Mouse (Mus musculus) gastrocnemius, postnatal 36 days (tissue): ENCODE results near the gene Cdsn. TPM values are rescaled to one million over a fixed set of nuclear protein-coding genes. Genes with fewer than 3 reads are reported as not detected.

Experiments
- DNase-seq, 2 experiments: peaks; one replicate each; pipeline ENCODE4 v3.0.0; 2022
- intact Hi-C: fragments of 180-260 bp; cut with DNase I; formaldehyde crosslinking; loops from one replicate; pipeline ENCODE4 v1.15.1; 2025
- total RNA-seq, 2 experiments: library from RNA; stranded (reverse); gene quantifications; 2 replicates each; pipeline ENCODE4 v1.2.3; 2021

The Cdsn gene
- total RNA-seq, 2 experiments from 2014 or later, result not detected

DNA sequence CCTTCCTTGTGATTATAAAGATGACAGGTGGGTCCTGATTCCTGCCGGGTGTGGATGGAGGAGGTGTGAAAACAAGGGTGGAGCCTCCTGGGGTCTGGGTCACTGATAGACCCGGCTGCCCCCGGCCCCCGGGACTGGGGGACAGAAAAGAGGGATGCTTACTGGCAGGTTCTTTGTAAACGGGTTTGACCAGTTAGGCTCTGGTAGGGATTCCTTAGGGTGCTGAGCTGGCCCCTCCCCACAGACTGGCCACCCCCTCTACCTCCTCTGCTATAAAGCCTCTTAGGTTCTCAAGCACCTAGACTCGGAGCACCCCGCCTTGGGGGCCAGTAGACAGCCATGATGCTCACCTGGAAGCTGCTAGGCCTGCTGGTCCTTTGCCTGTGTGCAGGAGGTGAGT is 19.0 kb upstream of the Cdsn start, which contains the start of gene Psors1c2:
Gene Psors1c2 (plus strand): TSS at position 301 of the 400 bp plus-strand sequence.
- intact Hi-C loops, result no loop called here
- no peak for DNase-seq

DNA sequence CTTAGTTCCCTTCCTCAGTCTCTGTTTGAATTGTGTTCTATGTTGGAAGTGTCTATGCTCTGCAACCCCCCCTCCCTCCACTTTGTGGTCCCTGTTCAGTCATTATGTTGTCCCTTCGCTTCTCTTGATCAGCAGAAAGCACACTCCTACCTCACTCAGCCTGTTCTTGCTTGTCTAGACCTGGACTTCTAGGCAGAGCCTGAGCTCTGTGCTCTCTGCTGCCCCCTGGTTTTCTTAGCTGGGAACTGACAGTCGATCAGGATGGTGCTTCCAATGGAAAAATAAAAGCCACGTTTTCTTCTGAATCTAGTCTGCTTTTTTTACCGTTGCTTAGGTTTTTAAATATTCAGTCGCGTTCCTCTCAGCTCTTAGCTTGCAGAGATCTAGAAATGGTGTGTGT is 17.6 kb upstream of the Cdsn start:
- intact Hi-C loops, result no loop called here
- DNase-seq, result peak; percentile 53 to 62

DNA sequence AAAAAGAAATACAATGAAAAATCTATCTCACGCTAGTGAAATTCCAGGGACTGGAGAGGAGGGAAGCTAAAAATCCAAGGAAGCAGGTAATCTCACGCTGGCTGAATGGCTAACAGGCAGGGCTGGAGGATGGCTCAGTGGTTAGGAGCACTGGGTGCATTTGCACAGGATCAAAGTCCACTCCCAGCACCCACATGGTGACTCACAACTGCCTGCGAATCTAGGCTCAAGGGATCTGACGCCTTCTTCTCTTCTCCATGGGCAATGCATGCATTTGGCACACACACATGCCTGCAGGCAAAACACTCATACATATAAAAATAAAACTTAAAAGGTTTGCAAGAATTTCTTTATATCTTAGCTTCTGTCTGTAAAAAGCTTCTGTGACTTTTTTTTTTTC is 14.5 kb upstream of the Cdsn start:
- intact Hi-C loops, result no loop called here
- DNase-seq, result no peak

DNA sequence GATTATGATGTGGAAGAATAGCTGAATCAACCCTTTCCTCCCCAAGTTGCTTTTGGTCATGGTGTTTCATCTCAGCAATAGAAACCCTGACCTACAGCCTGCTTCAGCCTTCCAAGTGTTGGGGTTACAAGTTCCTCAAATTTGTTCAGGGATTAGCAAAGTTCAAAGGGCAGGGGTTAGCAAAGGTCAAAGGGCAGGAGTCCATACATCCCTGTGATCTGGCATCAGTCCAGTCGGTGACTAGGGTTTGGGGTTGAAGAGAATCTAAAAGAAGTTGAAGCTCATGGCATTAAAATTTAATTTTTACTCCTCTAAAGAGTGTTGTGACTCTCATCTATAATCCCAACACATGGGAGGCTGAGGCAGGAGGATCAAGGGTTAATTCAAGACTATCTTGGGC is 13.5 kb upstream of the Cdsn start:
- intact Hi-C loops, result no loop called here
- no peak for DNase-seq

DNA sequence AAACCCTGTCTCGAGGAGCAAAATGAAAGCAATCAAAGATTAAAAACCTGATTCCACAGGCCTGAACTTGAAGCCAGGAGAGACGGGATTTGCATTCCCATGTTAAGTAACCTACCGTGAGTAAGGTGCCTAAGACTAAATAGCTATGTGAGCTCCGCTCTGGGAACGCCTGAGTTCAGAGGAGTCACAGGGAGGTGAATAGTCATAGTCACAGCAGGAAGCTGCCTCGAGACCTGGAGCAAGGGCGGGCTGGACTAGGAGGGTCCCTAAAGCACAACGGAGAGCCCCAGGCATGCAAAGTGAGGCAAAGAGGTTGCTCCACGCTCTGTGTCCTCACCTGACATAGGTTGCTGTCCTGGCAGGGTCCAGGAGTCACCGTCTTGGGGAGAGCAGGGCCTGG is 12.4 kb upstream of the Cdsn start:
- no peak for DNase-seq

DNA sequence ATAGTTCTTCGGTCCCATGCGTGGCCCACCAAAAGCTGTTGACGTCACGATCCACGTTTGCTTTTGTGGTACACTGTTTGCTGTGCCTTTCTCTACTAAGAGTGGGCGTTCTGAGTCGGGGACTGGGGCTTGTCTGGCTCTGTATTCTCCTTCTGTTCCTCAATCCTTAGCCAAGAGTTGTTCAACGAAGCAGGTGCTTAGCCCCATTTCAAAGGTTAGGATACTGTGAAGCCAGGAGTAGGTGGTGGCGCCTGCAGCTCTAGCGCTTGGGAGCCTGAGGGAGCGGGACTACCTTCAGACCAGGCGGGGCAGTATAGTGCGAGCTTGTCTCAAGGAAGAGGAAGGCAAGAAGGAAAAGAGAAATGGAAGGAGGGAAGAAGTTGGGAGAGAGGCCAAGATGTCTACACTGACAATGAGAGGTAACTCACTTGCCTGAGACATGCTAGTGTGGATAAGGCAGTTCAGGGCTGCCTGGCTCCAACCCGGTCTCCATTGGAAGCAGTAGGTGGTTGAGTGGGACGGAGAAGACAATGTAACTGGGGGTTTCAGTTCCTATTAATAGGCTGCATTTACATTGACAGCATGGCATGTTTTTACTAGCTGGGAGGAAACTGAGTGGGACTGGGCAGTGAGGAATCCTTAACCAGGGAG is 9.0 kb upstream of the Cdsn start:
- no peak for DNase-seq
- intact Hi-C loops, result no loop called here

More for the DNA sequence above, 12.4 kb upstream of the Cdsn start:
- intact Hi-C loops, result no loop called here

DNA sequence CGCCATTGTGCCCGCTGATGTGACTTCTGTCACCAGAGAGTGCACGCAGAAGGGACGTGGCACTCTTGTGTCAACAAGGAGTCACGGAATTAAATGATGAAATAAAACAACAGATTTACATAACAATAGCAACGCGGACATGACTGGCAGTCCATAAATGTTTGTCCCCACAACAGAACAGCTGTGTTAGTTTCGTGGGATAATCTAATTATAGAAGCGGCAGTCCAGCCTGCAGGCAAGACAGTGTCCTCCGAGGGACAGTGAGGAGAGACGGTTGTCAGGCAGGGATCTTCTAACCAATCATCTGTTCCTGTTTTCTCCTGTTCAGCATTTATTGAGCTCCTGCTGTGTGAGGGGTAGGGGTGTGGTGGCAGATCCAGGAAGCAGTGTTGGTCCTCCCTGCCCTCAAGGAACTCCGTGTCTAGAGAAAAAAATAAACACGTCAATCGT is 8.5 kb upstream of the Cdsn start:
- intact Hi-C loops, result no loop called here
- no peak for DNase-seq

DNA sequence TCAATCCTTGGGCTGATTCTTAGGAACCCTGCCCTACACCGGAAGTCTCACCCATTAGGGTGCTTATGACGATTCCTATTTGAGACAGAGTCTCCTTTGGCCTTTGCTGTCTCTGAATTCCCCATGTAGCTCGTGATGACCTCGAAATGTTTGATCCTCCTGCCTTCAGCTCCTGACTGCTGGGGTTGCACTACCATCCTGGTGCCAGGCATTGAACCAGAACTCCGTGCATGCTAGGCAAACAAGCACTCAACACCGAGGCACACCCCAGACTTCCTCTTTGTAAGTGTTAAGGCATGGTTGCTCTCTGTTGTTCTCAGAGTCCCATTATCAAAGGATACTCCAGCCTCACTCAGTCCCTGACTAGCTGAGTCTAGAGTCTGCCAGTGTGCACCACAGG is 7.9 kb upstream of the Cdsn start:
- intact Hi-C loops, result no loop called here
- no peak for DNase-seq

DNA sequence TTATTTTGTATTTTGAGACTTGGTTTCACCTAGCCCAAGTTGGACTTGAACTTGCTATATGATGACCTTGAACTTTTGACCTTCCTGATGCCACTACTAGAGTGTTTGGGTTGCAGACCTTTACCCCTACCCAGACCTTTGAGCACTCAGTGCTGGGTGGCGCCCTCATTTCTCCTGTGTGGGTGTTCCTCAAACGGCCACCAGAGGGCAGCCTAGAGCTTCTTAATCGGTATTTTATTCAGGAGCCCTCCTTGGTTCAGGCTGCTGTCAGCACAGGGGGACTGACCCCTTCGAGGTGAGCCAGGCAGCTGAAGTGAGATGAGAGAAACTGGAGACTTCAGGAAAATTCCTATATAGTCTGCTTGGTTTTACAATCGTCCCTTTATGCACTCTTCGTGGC is 7.2 kb upstream of the Cdsn start:
- DNase-seq, result peak in 1 of 2 experiments; percentile 46
- intact Hi-C loops, result no loop called here

DNA sequence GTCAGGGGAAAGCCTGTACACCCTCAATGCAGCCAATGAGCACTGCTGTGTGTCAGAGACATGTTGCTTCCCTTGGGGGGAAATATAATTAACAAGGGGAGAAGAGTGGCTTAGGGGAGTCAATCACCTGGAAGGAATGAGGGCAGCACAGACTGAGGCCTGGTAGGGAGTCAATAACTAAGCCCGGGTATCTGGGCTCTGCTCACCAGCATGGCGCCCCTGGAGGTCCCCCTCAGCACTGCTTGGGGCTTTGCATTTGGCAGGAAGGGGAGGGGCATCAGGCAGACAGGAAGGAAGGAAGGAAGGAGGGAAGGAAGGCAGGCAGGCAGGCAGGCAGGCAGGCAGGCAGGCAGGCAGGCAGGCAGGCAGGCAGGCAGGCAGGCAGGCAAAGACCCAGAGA is 4.5 kb upstream of the Cdsn start:
- DNase-seq, result no peak
- intact Hi-C loops, result no loop called here

DNA sequence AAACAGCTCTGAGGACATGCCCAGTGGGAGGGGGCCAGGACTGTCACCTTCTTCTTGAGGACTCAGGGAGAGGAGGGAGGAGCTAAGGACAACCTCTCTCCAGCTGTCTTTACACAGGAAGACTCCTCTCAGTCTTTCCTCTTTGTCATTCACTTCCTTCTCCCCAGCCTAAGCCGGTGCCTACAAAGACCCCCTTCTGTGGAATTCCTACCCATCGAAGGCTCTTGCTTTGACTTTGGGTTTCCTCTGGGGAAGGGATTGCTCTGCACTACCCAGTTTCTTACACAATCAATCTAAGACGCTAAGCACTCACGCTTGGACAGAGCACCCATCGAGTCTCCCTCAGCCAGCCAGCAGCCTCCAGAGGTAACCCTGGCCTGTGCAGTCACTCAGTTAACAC is 3.3 kb upstream of the Cdsn start:
- intact Hi-C loops, result no loop called here
- DNase-seq, result no peak

DNA sequence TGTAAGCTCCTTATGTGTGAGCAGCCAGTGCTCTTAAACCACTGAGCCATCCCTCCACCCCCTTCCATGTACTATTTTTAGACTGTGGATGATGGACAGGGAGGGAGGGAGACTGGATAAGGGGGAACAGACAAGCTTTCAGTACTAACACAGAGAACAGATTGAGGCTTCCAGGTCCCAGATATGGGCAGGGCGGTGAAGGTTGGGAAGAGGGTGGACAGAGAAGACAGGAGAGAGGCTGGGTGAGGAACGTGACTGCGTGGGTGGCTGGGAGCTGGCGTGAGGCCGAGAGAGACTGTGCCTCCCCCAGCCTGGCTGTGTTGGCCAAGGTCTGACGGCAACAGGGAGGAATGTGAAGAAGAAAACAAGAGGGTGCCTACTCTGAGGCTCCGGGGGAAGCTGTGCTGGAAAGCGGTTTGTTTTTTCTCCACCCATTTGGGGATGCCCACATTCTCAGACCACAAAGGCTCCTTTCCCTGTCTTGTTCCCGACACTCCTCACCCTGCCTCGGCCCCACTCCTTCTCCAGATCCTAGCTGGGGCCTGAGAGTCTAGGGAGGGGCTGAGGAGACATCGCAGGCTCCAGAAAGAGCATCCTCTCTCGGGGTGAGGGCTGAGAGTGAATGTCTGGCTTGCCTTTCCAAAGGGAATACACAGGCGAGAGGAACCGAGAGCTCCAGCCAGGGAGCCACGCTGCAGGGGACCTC is 2.3 kb upstream of the Cdsn start:
- peak; percentile 63 to 66 for DNase-seq

DNA sequence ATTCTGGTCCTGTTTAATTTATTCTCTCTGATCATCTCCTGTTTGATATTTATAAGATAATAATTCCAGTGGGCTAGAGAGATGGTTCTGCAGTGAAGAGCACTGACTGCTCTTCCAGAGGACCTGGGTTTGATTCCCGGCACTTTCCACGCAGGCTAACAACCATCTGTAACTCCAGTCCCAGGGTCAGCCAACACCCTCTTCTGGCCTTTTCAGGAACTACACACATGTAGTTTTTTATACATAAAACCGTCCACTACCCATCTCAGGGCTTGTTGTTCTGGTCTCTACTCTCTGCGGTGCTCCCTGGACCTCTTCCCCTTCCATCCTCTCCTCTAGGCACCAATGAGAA is 1.8 kb upstream of the Cdsn start:
- intact Hi-C loops, result no loop called here
- no peak for DNase-seq

More for the DNA sequence above, 2.3 kb upstream of the Cdsn start:
- intact Hi-C loops, result no loop called here

DNA sequence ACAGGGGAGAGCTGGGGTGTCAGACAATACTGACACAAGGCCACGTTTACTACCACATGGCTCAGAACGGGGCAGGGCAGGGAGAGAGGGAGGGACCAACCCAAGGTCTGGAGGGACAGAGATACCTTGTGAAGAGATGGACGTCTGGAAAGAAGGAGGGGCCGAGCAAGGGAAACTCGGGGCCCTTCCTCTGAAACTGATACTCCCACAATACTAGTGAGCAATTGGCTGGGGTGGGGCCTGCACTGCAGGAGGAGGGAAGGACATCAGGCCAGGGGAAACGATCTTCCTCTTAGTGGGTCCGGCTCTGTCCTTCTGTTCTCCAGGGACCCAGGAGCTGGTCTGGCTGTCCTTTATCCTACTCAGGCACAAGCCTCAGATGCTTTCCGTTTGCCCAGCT is 1.1 kb upstream of the Cdsn start:
- no peak for DNase-seq
- intact Hi-C loops, result no loop called here

DNA sequence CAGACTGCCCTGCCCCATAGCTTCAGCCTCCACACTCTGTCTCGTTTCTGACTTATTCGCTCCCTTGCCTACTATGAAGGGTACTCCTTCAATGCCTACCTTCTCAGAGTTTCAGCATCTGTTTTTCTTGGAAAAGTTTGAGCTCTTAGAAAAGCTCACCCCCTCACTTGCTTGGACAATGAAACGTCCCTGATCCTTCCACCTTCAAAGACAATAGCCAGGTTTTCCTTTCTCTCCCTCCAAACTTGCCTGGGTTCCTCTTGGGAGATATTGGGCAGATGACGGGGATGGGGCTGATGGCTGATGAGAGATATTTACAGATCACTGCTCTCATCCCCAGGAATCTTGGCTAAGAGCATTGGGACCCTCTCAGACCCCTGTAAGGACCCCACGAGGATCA is 2.4 kb downstream of the Cdsn start:
- intact Hi-C loops, result no loop called here
- no peak for DNase-seq

DNA sequence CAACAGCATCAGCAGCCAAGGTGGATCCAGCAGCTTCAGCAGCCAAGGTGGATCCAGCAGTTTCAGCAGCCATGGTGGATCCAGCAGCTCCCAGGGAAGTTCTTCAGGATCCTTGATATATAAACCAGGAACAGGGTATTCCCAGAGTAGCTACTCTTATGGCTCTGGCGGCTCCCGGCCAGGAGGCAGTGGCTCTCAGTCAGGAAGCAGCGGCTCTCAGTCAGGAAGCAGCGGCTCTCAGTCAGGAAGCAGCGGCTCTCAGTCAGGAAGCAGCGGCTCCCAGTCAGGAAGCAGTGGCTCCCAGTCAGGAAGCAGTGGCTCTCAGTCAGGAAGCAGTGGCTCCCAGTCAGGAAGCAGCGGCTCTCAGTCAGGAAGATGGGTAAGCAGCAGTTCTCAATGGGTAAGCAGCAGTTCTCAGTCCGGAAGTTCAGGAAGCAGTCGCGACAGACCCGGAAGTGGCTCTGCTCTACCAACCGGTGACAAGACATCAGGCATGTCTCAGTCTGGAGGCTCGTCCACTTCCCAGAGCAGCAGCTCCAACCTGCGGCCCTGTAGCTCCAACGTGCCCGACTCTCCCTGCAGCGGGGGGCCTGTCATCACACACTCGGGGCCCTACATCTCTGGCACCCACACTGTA is 3.0 kb downstream of the Cdsn start:
- DNase-seq, result no peak
- intact Hi-C loops, result no loop called here

DNA sequence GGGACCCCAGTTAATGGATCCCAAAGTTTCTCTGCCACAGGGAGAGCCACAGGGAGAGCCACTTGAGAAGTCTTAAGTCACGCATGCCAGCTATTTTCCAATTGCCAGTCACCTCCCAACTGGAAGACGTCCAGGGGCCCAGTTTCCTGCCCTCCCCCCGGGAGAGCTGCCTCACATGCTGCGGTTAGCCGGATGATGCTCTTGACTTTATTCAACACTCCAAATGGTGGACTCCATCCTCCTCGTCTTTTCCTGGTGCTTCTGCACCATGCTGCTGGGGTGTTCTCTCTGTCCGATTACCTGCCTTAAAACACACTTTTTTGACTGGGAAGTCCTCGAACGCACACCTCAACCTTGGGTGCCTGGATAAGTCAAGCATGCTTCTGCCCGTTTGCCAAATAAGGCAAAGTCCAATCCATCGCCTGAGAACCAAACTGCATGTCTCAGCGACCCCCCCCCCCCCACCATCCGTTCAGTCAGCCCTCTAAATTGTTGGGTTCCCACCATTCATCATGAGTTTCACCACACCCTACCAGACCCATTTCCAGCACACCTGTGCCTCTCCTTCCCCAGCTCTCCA is 4.3 kb downstream of the Cdsn start:
- no peak for DNase-seq
- intact Hi-C loops, result no loop called here

DNA sequence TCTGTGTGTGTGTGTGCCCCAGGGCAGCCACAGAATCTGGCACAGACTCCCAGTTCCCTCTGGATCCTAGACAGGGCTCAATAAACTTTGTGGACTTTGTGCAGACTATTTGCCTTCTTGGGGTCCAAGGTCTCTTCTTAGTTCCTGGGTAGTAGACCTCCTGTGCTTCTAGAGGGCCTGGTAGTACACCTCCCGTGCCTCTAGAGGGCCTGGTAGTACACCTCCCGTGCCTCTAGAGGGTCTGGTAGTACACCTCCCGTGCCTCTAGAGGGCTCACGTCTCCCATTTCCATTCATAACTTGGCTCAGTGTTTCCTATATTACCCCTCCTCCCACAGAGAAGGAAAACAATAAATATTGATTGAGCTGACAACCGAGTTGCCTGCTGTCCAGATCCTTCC is 4.9 kb downstream of the Cdsn start:
- DNase-seq, result no peak
- intact Hi-C loops, result no loop called here

DNA sequence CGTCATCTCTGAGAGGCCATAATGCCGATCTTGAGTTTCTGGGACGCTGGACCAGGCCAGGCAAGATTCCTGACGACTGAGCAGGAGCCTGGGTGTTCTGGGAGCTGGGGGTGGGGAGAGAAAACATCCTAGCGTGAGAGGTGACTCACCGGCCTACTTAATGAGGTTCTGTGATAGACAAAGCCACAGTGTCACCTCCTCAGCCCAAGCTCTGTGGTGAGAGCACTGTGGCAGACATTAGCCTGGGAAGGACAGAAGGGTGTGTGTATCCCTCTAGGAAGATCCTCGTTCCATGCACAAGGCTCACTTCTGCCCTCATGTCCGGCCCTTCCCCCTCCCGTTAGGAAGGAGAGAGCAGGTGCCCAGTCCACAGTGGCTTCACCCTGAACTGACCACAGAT is 5.4 kb downstream of the Cdsn start:
- intact Hi-C loops, result no loop called here
- DNase-seq, result no peak

DNA sequence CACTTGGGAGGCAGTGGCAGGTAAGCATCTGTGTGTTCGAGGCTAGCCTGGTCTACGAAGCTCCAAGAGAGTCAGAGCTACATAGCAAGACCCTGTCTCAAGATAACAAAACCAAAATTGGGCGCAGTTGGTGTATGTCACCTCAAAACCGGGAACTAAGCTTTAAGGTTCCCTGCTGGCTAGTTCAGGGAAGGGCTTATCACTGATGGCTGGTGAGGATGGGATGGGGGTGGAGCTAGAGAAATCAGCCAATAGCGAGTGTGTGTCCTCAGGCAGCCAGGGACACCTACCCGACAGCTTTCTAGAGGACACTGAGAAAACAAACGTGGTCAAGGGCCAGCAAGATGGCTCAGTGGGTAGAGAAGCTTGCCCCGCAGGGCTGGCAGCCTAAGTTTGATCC is 6.3 kb downstream of the Cdsn start:
- intact Hi-C loops, result no loop called here
- DNase-seq, result no peak

DNA sequence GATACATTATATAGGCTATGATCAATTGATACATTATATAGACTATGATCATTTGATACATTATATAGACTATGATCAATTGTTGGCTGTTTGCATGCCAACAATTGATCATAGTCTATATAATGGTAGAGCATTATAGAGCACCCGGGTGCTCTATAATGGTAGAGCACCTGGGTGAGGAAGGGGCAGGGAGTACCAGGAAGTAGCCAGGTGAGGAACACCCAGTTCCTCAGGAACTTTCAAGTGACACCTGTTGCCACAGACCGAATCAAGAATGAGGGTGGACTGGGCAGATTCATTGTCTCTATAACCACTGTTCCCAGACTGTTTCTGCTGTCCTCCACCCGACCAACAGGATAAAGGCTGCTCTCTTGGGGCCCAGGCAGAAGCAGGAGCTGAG is 15.2 kb downstream of the Cdsn start, which contains the start of gene 2300002M23Rik:
Gene 2300002M23Rik (plus strand): TSS at position 301 of the 400 bp plus-strand sequence.
- intact Hi-C loops, result no loop called here
- no peak for DNase-seq

DNA sequence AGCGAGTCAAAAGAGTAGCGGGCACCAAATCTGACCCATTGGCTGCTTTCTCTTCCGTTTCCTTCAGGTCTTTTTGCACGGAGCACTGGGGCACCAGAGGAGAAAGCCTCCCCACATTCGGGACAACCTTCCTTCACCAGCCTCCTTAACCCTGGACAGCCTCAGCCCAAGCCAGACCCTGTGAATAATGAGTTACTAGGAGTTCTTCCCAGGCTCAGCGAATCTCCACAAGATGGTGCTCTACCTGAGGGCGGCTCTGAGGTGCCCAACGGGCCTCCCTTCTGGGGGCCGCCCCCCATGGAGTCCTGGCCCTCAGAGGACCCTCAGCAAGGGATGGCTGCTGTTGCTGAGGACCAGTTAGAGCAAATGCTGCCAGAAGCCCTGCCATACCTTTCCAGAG is 15.8 kb downstream of the Cdsn start:
- DNase-seq, result no peak
- intact Hi-C loops, result no loop called here
